Mouse (Mus musculus) neural tube, embryonic 12.5 days (tissue): ENCODE measurements around the gene Tmem45b. TPM values are rescaled to one million over a fixed set of nuclear protein-coding genes. Genes with fewer than 3 reads are reported as not detected.

ENCODE experiments used
- ATAC-seq: fragments of 200-750 bp; cut with Nextera tagmentation; 2 replicates; pipeline ENCODE4 v1.8.0; 2017; ENCODE audit warnings: low read depth, mild to moderate bottlenecking, moderate TSS enrichment, moderate library complexity; ENCODE audit not compliant: low FRiP score
- H3K27ac ChIP-seq: fragments of 300-500 bp; sonication (generic); 2 replicates; pipeline ENCODE4 v1.5.1; 2016
- H3K27me3 ChIP-seq: fragments of 300-500 bp; sonication (generic); replicated peaks from 2 replicates; pipeline ENCODE4 v1.6.1; 2016; ENCODE audit warnings: mild to moderate bottlenecking
- H3K36me3 ChIP-seq: fragments of 300-500 bp; sonication (generic); 2 replicates; pipeline ENCODE4 v1.6.1; 2016; ENCODE audit warnings: mild to moderate bottlenecking
- H3K4me1 ChIP-seq: fragments of 300-500 bp; sonication (generic); 2 replicates; pipeline ENCODE4 v1.6.1; 2016
- H3K4me2 ChIP-seq: fragments of 300-500 bp; sonication (generic); replicated peaks from 2 replicates; pipeline ENCODE4 v1.6.1; 2016; ENCODE audit warnings: mild to moderate bottlenecking
- H3K4me3 ChIP-seq: fragments of 300-500 bp; sonication (generic); 2 replicates; pipeline ENCODE4 v1.5.1; 2016
- H3K9ac ChIP-seq: fragments of 300-500 bp; sonication (generic); 2 replicates; pipeline ENCODE4 v1.6.1; 2016; ENCODE audit warnings: mild to moderate bottlenecking
- H3K9me3 ChIP-seq: fragments of 300-500 bp; sonication (generic); 2 replicates; pipeline ENCODE4 v1.6.1; 2016; ENCODE audit warnings: mild to moderate bottlenecking
- WGBS: fragments of 180-500 bp; shearing (Covaris S2); methylation state at CpG from one replicate; pipeline ENCODE4 v1.1.7; 2016; 5-methylcytosine and 5-hydroxymethylcytosine counted together
- polyA plus RNA-seq: library from polyadenylated mRNA; unstranded; fragments of >200 nt; fragmentation: Nextera tagmentation; extraction: Ambion mirVana; gene quantifications from 2 replicates; pipeline ENCODE4 v1.2.1, GENCODE M21; 2016

The Tmem45b gene
- polyA plus RNA-seq, 1 experiment from 2014 or later = not detected

- Histone ChIP-seq H3K4me3 (peak overlapping the region; percentile 94; the same call in 1 of the 2 replicates), H3K9ac (peak overlapping the region; percentile 88; the same call in 1 of the 2 replicates)
- WGBS = 92% methylated on average over 5 of the region's 5 CpGs
Observed at GRCm38 (mm10) chr9:31387206-31387605, 77.1 kb downstream of the Tmem45b start.

DNA sequence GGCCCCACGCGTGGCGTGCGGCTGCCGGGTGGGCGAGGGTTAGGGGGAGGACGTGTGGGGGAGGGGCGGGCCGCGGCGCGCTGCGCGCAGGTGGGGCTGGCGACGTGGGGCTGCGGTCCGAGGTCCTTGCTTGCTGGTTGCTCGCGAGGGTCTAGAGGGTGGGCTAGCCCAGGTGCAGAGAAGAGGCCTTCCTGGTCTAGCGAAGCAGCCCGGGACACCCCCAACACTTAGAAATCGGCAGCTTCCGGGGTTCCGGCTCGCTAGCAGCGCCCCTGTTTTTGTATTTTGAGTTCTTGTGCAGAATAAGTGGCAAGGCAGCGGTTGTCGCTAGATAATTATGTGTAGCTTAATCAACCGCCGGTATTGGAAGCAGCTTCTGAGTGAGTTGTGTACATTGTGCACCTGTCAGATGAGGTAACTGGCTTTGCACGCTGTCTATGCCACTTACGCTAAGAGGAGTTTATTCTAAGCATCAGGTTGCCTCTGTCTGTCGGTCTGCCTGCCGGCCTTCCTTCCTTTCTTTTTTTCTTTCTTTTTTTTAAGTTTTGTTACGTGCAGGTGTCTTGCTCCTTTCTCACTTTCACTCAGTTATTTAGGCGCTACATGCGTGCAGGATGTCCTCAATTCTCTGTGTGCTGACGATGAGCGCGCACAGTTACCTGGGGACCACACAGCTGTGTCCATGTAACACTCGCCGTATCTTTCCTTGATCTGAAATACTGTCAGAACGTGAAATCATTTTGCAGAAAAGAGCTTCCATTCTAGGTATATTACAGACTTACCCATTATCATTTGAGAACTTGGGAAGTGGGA, 77.7 kb downstream of the Tmem45b start:
- no peaks in the 10 kb centered on the region for H3K9me3 ChIP-seq
- peak; percentile 87 for ATAC-seq
- 10% methylated on average over 44 of the region's 44 CpGs for WGBS
- no peaks in the 10 kb centered on the region for H3K27me3 ChIP-seq
- peak overlapping the region; percentile 37; the same call in 1 of the 2 replicates for H3K27ac ChIP-seq
- peaks cover 15% of the 10 kb centered on the region for H3K4me1 ChIP-seq
- H3K4me3 ChIP-seq = peak overlapping the region; percentile 94
- H3K9ac ChIP-seq = peak overlapping the region; percentile 88
- peak overlapping the region; percentile 77 for H3K4me2 ChIP-seq
- peaks cover 26% of the 10 kb centered on the region for H3K36me3 ChIP-seq

More at GRCm38 (mm10) chr9:31387206-31387605, 77.1 kb downstream of the Tmem45b start:
- Histone ChIP-seq H3K36me3 (peaks cover 32% of the 10 kb centered on the region), H3K4me2 (peak overlapping the region; percentile 77), H3K27ac (no peak overlapping the region), H3K27me3 (no peaks in the 10 kb centered on the region), H3K9me3 (no peaks in the 10 kb centered on the region), H3K4me1 (peaks cover 15% of the 10 kb centered on the region)
- ATAC-seq = no peak

- H3K4me3 ChIP-seq = peak within 1 kb of the TSS; percentile 94
- H3K4me1 ChIP-seq = peaks cover 15% of the 10 kb centered on the region
- no peaks in the 10 kb centered on the region for H3K27me3 ChIP-seq
- peak within 1 kb of the TSS; percentile 77 for H3K4me2 ChIP-seq
- ATAC-seq = peak; percentile 98
- 1% methylated on average over 43 of the region's 46 CpGs for WGBS
- H3K27ac ChIP-seq = peak within 1 kb of the TSS; percentile 37; the same call in 1 of the 2 replicates
- H3K9me3 ChIP-seq = no peaks in the 10 kb centered on the region
- peak within 1 kb of the TSS; percentile 88 for H3K9ac ChIP-seq
- peaks cover 20% of the 10 kb centered on the region for H3K36me3 ChIP-seq
Observed at GRCm38 (mm10) chr9:31385947-31386354, 78.3 kb downstream of the Tmem45b start, which contains the start of gene Nfrkb. TSS of gene Nfrkb (plus strand) at chr9:31386192.

- Histone ChIP-seq H3K4me3 (peak overlapping the region; percentile 94), H3K9me3 (no peaks in the 10 kb centered on the region), H3K27ac (no peak overlapping the region), H3K9ac (peak overlapping the region; percentile 88), H3K36me3 (peaks cover 16% of the 10 kb centered on the region), H3K4me1 (peaks cover 15% of the 10 kb centered on the region), H3K4me2 (peak overlapping the region; percentile 77), H3K27me3 (no peaks in the 10 kb centered on the region)
- ATAC-seq = peak; percentile 51
- 33% methylated on average over 4 of the region's 4 CpGs for WGBS
Observed at GRCm38 (mm10) chr9:31385500-31385869, 78.8 kb downstream of the Tmem45b start.

DNA sequence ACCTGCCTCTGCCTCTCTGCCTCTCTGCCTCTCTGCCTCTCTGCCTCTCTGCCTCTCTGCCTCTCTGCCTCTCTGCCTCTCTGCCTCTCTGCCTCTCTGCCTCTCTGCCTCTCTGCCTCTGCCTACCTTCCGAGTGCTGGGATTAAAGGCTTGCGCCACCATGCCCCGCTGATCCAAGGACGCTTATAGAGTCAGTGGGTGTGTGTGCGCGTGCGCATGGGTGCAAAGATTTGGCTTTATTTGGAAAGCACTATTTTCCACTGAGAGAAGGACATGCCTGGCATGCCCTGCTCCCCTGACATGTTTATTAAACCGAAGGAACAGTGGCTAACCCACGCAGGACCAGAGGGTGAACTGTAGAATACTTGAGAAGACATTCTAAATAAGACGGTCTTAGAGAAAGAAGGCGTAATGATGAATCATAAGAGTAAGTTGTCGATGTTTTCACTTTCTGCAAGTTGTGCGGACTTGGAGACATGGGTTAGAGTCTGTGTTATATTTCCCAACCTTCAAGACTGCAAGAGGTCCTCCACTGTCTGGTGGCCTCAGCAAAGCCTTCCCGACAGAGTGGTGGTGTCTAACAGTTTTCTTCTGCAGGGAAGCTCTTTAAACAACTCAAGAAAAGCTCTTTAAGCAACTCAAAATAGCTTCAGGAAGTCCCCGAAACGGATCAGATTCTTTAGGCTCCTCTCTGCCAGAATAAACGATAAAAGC, 79.3 kb downstream of the Tmem45b start:
- 85% methylated on average over 17 of the region's 17 CpGs for WGBS
- no peaks in the 10 kb centered on the region for H3K9me3 ChIP-seq
- H3K36me3 ChIP-seq = peaks cover 10% of the 10 kb centered on the region
- no peak overlapping the region for H3K4me2 ChIP-seq
- H3K27me3 ChIP-seq = no peaks in the 10 kb centered on the region
- no peak overlapping the region for H3K4me3 ChIP-seq
- no peak overlapping the region for H3K27ac ChIP-seq
- peaks cover 15% of the 10 kb centered on the region for H3K4me1 ChIP-seq
- no peak for ATAC-seq
- no peak overlapping the region for H3K9ac ChIP-seq

GRCm38 (mm10) chr9:31376661-31377060, 87.6 kb downstream of the Tmem45b start:
- H3K4me2 ChIP-seq = no peak overlapping the region
- H3K9me3 ChIP-seq = no peaks in the 10 kb centered on the region
- peaks cover 26% of the 10 kb centered on the region for H3K36me3 ChIP-seq
- H3K9ac ChIP-seq = no peak overlapping the region
- no peak for ATAC-seq
- no peak overlapping the region for H3K4me3 ChIP-seq
- no peaks in the 10 kb centered on the region for H3K27me3 ChIP-seq
- no peaks in the 10 kb centered on the region for H3K4me1 ChIP-seq
- no peak overlapping the region for H3K27ac ChIP-seq

Other genes with a start within 250 kb of the Tmem45b start
- 6.5 and 8.0 TPM in 2 replicates for gene Prdm10, start 183.9 kb downstream of the Tmem45b start, polyA plus RNA-seq
- 28.0 and 28.1 TPM in 2 replicates for gene Nfrkb, start 78.3 kb downstream of the Tmem45b start, polyA plus RNA-seq